9 mouse cellular contexts compared by ENCODE assay signal in genomic region chr4:99650088-99650944, GRCm38 (mm10). TPM values are rescaled to one million over a fixed set of nuclear protein-coding genes. Genes with fewer than 3 reads are reported as not detected.
A peak's percentile ranks its signal among the peaks of the same experiment; 100 is the strongest.
DNase-seq lines count a peak whose midpoint lies in the region; ATAC-seq lines count a peak whose summit lies in the region.
"Had no signal": no experiment of that assay in that cellular context is flagged by ENCODE, and none has a peak within 500 bp of the region (broad histone marks: within the 10 kb centered on the region; RNA-seq: fewer than 3 reads in every experiment).

No protein-coding gene starts in this region.

- H3K4me1 ChIP-seq in forebrain, embryonic 12.5 days, result peaks cover 16% of the 10 kb centered on the region

- H3K27me3 ChIP-seq in forebrain, embryonic 12.5 days, result peaks cover 97% of the 10 kb centered on the region
- H3K27me3 ChIP-seq: Patski had no signal

- peak; percentile 34; the same call in 1 of the 2 replicates for ATAC-seq in forebrain, embryonic 12.5 days (ENCODE audit: low FRiP score)
- ATAC-seq: Patski had no signal

- H3K9ac ChIP-seq in forebrain, embryonic 12.5 days, result no peak overlapping the region

- H3K36me3 ChIP-seq in forebrain, embryonic 12.5 days (replicated peaks), result no peaks in the 10 kb centered on the region

- DNase-seq in heart, adult 18-20 months, result peak; percentile 30 to 37
- DNase-seq in heart, postnatal 25 days (ENCODE audit: low spot score), result no peak
- DNase-seq in R1 (ENCODE audit: low read depth, low spot score), result peak; percentile 90
- peak; percentile 16 to 27 for DNase-seq in kidney, postnatal 4 days
- peak; percentile 49 for DNase-seq in retina, embryonic 14.5 days (ENCODE audit: low spot score)
- DNase-seq in adrenal gland, adult 8-10 months, result no peak
- no peak for DNase-seq in right cerebral cortex, adult 18-20 months

- peak overlapping the region; percentile 39; the same call in 1 of the 2 replicates for H3K4me2 ChIP-seq in forebrain, embryonic 12.5 days

- H3K27ac ChIP-seq in forebrain, embryonic 12.5 days, result no peak overlapping the region

- peak overlapping the region; percentile 24 for H3K4me3 ChIP-seq in forebrain, embryonic 12.5 days (replicated peaks)

- intact Hi-C loops in heart, postnatal 25 days (cut with DNase I), result no loop called here

- H3K9me3 ChIP-seq in forebrain, embryonic 12.5 days, result no peaks in the 10 kb centered on the region

- 3% methylated on average over 44 of the region's 44 CpGs for WGBS in forebrain, embryonic 12.5 days

RNA-seq across cellular contexts. Expression of gene Foxd3, which starts 5.8 kb away (rescaled TPM):
- under 1 TPM; 0.22 to 0.36 TPM for total RNA-seq in heart, adult 18-20 months (2021)
- under 1 TPM; 0.60 to 0.98 TPM for total RNA-seq in heart, postnatal 25 days (2021)
- polyA plus RNA-seq in forebrain, embryonic 12.5 days (2016; fragmentation: Nextera tagmentation; extraction: Ambion mirVana), result 0.08 and 0.13 TPM in 2 replicates
- under 1 TPM; 0.21 to 0.86 (median 0.60) TPM for total RNA-seq in adrenal gland, adult 8-10 months (2022)
- polyA plus RNA-seq: Patski had no signal

Comparison
In these comparisons a context has a peak if more than half of its experiments do, and no peak if none do; other contexts are left out.
1. DNase-seq: peak in heart, adult 18-20 months (2 of 2), R1 (single experiment), kidney, postnatal 4 days (2 of 2) and retina, embryonic 14.5 days (single experiment); none in heart, postnatal 25 days (single experiment), adrenal gland, adult 8-10 months (single experiment) and right cerebral cortex, adult 18-20 months (single experiment).